Mouse (Mus musculus): ENCODE measurements at regions not wholly inside any gene's neighbourhood (a gene's known extent, or its start where the extent isn't known, plus 50 kb on each side); places are given as distances from the start of the nearest gene placed in this dataset.

DNA sequence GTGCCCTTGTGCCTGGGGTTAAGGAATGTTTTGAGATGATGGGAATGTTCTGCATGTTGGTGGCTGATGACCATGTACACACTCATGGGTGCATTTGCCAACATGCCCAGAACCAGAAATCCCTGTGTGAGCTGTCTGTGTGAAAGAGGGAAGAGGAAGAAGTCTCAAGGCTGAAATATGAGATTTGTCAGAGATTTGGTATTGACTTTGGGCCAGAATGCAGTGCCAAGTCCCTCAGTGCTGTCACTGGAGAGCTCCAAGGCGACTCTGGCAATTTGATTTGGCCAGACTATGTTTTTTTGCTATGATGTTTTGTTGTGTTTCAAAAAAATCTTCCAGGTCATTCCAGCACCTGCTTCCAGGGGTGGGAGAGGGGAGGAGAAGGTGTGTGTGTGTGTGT is 281.7 kb upstream of the N4bp1 start:
- TF ChIP-seq USF1 (IDR thresholded peaks at IDR 0.05; ENCODE audit: low read depth, low read length) (no peak), MYC (IDR thresholded peaks at IDR 0.05; ENCODE audit: low read depth, low read length) (no peak), MAFK (IDR thresholded peaks at IDR 0.05; ENCODE audit: borderline replicate concordance, low read depth, low read length) (no peak), E2F4 (IDR thresholded peaks at IDR 0.05; ENCODE audit: borderline replicate concordance, low read depth, low read length) (no peak), TCF12 (IDR thresholded peaks at IDR 0.05; ENCODE audit: low read depth, low read length) (no peak), POLR2A (IDR thresholded peaks at IDR 0.05; ENCODE audit: control insufficient read depth in 1 of 2, insufficient read depth in 1 of 2, low read depth in 1 of 2, low read length in 2 of 2, poor library complexity in 1 of 2) (no peak), CTCF (IDR thresholded peaks at IDR 0.05 in 2 of 3, conservative IDR thresholded peaks at IDR 0.05 in 1 of 3; ENCODE audit: control insufficient read depth in 1 of 3, insufficient read depth in 1 of 3, low read depth in 2 of 3, low read length in 3 of 3, poor library complexity in 1 of 3, severe bottlenecking in 1 of 3) (no peak), MEF2A (IDR thresholded peaks at IDR 0.05; ENCODE audit: extremely low read depth, insufficient replicate concordance, low read depth, low read length, poor library complexity, severe bottlenecking) (no peak), GATA1 (IDR thresholded peaks at IDR 0.05; ENCODE audit: low read depth, low read length) (no peak), UBTF (IDR thresholded peaks at IDR 0.05; ENCODE audit: borderline replicate concordance, insufficient read depth, low read depth, low read length) (no peak), ZNF384 (IDR thresholded peaks at IDR 0.05; ENCODE audit: low read depth, low read length) (no peak), POLR2AphosphoS2 (IDR thresholded peaks at IDR 0.05; ENCODE audit: low read length) (no peak)
